Mouse (Mus musculus) ES-E14 (cell line): Measurements from ENCODE around the gene Sel1l. TPM values are rescaled to one million over a fixed set of nuclear protein-coding genes. Genes with fewer than 3 reads are reported as not detected.

Source experiments
- DNase-seq: peaks from one replicate; pipeline ENCODE4 v3.0.0-alpha.2; 2013; ENCODE audit warnings: low read depth, low spot score
- H3K27ac ChIP-seq: 2 replicates; pipeline ENCODE4 v1.5.1; 2012; ENCODE audit warnings: low read depth, mild to moderate bottlenecking, low read length, moderate library complexity, mixed read lengths; ENCODE audit not compliant: poor library complexity, insufficient read depth, severe bottlenecking
- H3K36me3 ChIP-seq: 2 replicates; pipeline ENCODE4 v1.6.1; 2012; ENCODE audit warnings: mild to moderate bottlenecking, low read length, moderate library complexity, mixed read lengths; ENCODE audit not compliant: control insufficient read depth, poor library complexity, insufficient read depth, severe bottlenecking
- H3K4me1 ChIP-seq, 2 experiments: fragments of 150-350 bp in 1 of 2; sonication (generic) in 1 of 2; 2 replicates each; pipeline ENCODE4 v1.6.1; 2012; ENCODE audit warnings: low read length in 2 of 2, mild to moderate bottlenecking in 1 of 2, mixed read lengths in 1 of 2; ENCODE audit not compliant: control insufficient read depth in 2 of 2, insufficient read depth in 2 of 2, poor library complexity in 1 of 2
- H3K4me3 ChIP-seq, 2 experiments: fragments of 150-350 bp in 1 of 2; sonication (generic) in 1 of 2; 2 replicates each; pipeline ENCODE4 v1.5.1; 2012; ENCODE audit warnings: low read length in 2 of 2, low read depth in 1 of 2, mild to moderate bottlenecking in 1 of 2, mixed read lengths in 1 of 2; ENCODE audit not compliant: insufficient read depth in 1 of 2, poor library complexity in 1 of 2, severe bottlenecking in 1 of 2
- H3K9ac ChIP-seq: 2 replicates; pipeline ENCODE4 v1.6.1; 2012; ENCODE audit warnings: low read depth, mild to moderate bottlenecking, low read length, mixed read lengths; ENCODE audit not compliant: poor library complexity, insufficient read depth, severe bottlenecking
- H3K9me3 ChIP-seq: fragments of 150-350 bp; sonication (generic); 2 replicates; pipeline ENCODE4 v1.6.1; 2012; ENCODE audit warnings: low read depth, mild to moderate bottlenecking, low read length; ENCODE audit not compliant: control insufficient read depth, insufficient read depth
- CHD2 ChIP-seq: IDR thresholded peaks from 2 replicates; pipeline ENCODE4 v1.6.1; 2014; ENCODE audit warnings: mild to moderate bottlenecking, low read depth, low read length, inconsistent platforms
- HCFC1 ChIP-seq: IDR thresholded peaks from 2 replicates; pipeline ENCODE4 v1.6.1; 2012; ENCODE audit warnings: low read length, inconsistent platforms, borderline replicate concordance; ENCODE audit not compliant: insufficient read depth
- MAFK ChIP-seq: IDR thresholded peaks from 2 replicates; pipeline ENCODE4 v1.6.1; 2014; ENCODE audit warnings: mild to moderate bottlenecking, low read depth, low read length, inconsistent platforms; ENCODE audit not compliant: insufficient read depth
- ZC3H11A ChIP-seq: IDR thresholded peaks from 2 replicates; pipeline ENCODE4 v1.6.1; 2012; ENCODE audit warnings: low read depth, mild to moderate bottlenecking, inconsistent platforms, low read length, borderline replicate concordance
- ZNF384 ChIP-seq: IDR thresholded peaks from 2 replicates; pipeline ENCODE4 v1.6.1; 2012; ENCODE audit warnings: low read depth, low read length, inconsistent platforms
- in situ Hi-C, 2 experiments: fragments of 600-800 bp; cut with MboI; formaldehyde crosslinking; loops; one replicate each; pipeline ENCODE4 v1.15.1; 2025; ENCODE audit warnings: low sequenced_read_pairs in 2 of 2, inconsistent platforms in 1 of 2; ENCODE audit not compliant: unreplicated experiment in 2 of 2
- total RNA-seq: library from RNA; depleted of rRNA; stranded (reverse); fragments of 300-350 nt; gene quantifications from 2 replicates; pipeline ENCODE4 v1.2.3, GENCODE M21; 2012

The Sel1l gene
- total RNA-seq, 1 experiment: 64.6 TPM

DNA sequence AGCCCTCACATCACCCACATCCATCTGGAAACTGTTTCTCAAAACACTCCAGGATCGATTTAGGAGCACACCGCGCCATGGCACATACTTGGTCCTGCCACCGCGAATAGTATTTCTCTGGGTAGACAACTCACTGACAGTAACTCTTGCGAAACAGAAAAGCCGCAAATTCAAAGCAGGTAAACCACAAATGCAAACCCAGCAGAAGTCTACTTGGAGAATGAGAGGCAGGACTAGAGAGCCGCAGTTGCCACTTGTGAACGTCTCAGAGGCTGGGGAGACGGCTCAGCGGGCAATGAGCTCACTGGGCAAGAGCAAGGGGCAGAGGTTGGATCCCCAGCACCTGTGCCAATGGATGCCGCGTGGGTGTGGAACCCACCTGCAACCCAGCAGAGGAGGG, 83.5 kb downstream of the Sel1l start:
- H3K4me3 ChIP-seq: no peak overlapping the region
- H3K4me1 ChIP-seq: peaks cover 0 to 8% of the 10 kb centered on the region in 2 experiments; a peak in 2 of 4 replicates
- in situ Hi-C loops: no loop called here
- H3K9me3 ChIP-seq: no peaks in the 10 kb centered on the region
- H3K36me3 ChIP-seq: no peaks in the 10 kb centered on the region; the same call in 1 of the 2 replicates
- no peak overlapping the region for H3K27ac ChIP-seq
- DNase-seq: no peak
- 0 out of 2 replicates have a peak overlapping the region, but pooled peaks have one; percentile 15 for H3K9ac ChIP-seq
- TF ChIP-seq ZNF384 (no peak), CHD2 (no peak), HCFC1 (no peak), ZC3H11A (no peak), MAFK (no peak)

DNA sequence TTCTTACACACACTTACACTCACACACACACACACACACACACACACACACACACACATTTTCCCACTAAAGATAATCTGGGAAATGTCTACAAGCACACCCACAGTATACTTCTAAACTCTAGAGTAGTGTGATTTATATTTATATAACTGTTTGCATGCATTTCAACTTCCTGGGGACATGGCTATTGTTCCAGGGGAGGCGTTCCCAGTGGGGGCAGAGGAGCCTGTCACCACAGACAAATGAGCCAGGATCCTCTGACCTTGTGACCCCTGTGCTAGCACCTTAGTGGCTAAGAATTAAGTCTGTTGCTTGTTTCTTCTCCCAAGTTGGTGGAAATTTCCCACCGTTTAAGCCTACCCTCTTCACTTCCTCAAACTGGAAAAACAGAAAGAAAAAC, 83.9 kb downstream of the Sel1l start:
- TF ChIP-seq HCFC1: no peak
- TF ChIP-seq CHD2: no peak
- no peak for TF ChIP-seq ZC3H11A
- no peak for TF ChIP-seq ZNF384
- no peak for TF ChIP-seq MAFK
- Histone ChIP-seq H3K4me1 (peaks cover 0 to 8% of the 10 kb centered on the region in 2 experiments; a peak in 2 of 4 replicates), H3K9ac (no peak overlapping the region), H3K9me3 (no peaks in the 10 kb centered on the region), H3K36me3 (no peaks in the 10 kb centered on the region; the same call in 1 of the 2 replicates), H3K27ac (no peak overlapping the region), H3K4me3 (no peak overlapping the region)
- DNase-seq: no peak
- in situ Hi-C loops: no loop called here

DNA sequence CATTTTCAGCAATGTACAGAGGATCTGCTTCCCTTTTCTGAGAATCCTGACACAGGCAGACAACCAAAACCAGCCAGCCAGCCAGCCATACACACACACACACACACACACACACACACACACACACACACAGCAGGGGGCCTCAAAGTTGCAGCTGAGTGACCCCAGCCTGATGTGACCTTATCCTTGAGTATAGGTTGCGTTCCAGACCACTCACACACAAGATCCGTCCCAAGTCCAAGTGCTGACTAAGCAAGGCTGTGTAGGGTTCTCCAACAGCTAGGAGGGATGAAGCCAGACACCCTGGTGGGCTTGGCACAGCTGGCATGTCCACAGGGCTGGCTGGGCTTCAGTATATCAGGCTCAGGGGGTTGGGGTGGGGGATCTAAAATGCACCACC, 84.5 kb downstream of the Sel1l start:
- no peaks in the 10 kb centered on the region for H3K9me3 ChIP-seq
- TF ChIP-seq CHD2: no peak
- no peak for TF ChIP-seq HCFC1
- TF ChIP-seq ZNF384: no peak
- TF ChIP-seq ZC3H11A: no peak
- no peak for TF ChIP-seq MAFK
- no peak overlapping the region for H3K9ac ChIP-seq
- no peaks in the 10 kb centered on the region; the same call in 1 of the 2 replicates for H3K36me3 ChIP-seq
- in situ Hi-C loops: no loop called here
- peaks cover 0 to 8% of the 10 kb centered on the region in 2 experiments; a peak in 2 of 4 replicates for H3K4me1 ChIP-seq
- DNase-seq: no peak
- no peak overlapping the region for H3K4me3 ChIP-seq
- H3K27ac ChIP-seq: no peak overlapping the region

DNA sequence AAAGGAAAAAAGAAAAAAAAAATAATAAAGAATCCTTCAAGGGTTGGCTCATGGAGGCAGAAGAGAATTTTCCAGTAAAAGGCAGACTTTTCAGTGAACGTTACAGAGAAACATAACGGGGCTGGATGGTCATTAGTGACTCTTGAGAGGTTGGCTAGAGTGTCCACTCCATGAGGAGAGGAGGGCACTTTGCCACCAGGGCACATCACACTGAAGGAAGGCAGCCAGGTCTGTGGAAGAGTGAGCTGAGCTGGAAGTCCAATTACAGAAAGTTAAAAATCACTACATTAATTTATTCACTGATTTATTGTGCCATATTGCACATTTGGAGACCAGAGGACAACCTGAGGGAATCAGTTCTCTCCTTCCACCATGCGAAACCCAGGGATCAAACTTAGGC, 89.1 kb downstream of the Sel1l start:
- Histone ChIP-seq H3K36me3 (no peaks in the 10 kb centered on the region), H3K9me3 (no peaks in the 10 kb centered on the region), H3K9ac (no peak overlapping the region), H3K4me1 (peaks cover 0 to 5% of the 10 kb centered on the region in 2 experiments; a peak in 1 of 4 replicates), H3K4me3 (no peak overlapping the region), H3K27ac (no peak overlapping the region)
- TF ChIP-seq ZNF384 (no peak), ZC3H11A (no peak), MAFK (no peak), CHD2 (no peak)
- DNase-seq: no peak
- in situ Hi-C loops: no loop called here
